Mouse (Mus musculus) thymus, adult 2 months (tissue): ENCODE results near the gene Ch25h. TPM values are rescaled to one million over a fixed set of nuclear protein-coding genes. Genes with fewer than 3 reads are reported as not detected.
A peak's percentile ranks its signal among the peaks of the same experiment; 100 is the strongest.

ENCODE experiments used
- DNase-seq: peaks from one replicate; pipeline ENCODE4 v3.0.0; 2021
- H3K27ac ChIP-seq: fragments of 200-500 bp; 2 replicates; pipeline ENCODE4 v1.5.1; 2012; ENCODE audit warnings: low read length, control low read depth; ENCODE audit not compliant: control insufficient read depth, insufficient read depth
- H3K27me3 ChIP-seq: fragments of 200-500 bp; 2 replicates; pipeline ENCODE4 v1.6.1; 2012; ENCODE audit warnings: mild to moderate bottlenecking, low read length, moderate library complexity, mixed read lengths; ENCODE audit not compliant: control insufficient read depth, insufficient read depth
- H3K36me3 ChIP-seq: fragments of 200-500 bp; 2 replicates; pipeline ENCODE4 v1.6.1; 2012; ENCODE audit warnings: mild to moderate bottlenecking, low read length, moderate library complexity; ENCODE audit not compliant: control insufficient read depth, insufficient read depth
- H3K4me1 ChIP-seq: fragments of 200-500 bp; replicated peaks from 2 replicates; pipeline ENCODE4 v1.6.1; 2012; ENCODE audit warnings: low read length; ENCODE audit not compliant: control insufficient read depth, insufficient read depth
- H3K4me3 ChIP-seq: fragments of 200-500 bp; 2 replicates; pipeline ENCODE4 v1.5.1; 2012; ENCODE audit warnings: mild to moderate bottlenecking, low read length, control low read depth, moderate library complexity; ENCODE audit not compliant: control insufficient read depth, insufficient read depth
- CTCF ChIP-seq: fragments of 200-500 bp; IDR thresholded peaks from 2 replicates; pipeline ENCODE4 v1.5.1; 2012; ENCODE audit warnings: mild to moderate bottlenecking, control low read depth, low read length, moderate library complexity, borderline replicate concordance; ENCODE audit not compliant: control insufficient read depth, poor library complexity, insufficient read depth; ENCODE audit errors: extremely low read depth
- POLR2A ChIP-seq: fragments of 200-500 bp; IDR thresholded peaks from 2 replicates; pipeline ENCODE4 v1.6.1; 2012; ENCODE audit warnings: mild to moderate bottlenecking, low read length, control low read depth, moderate library complexity; ENCODE audit not compliant: control insufficient read depth, poor library complexity, insufficient read depth; ENCODE audit errors: extremely low read depth
- WGBS: fragments of 180-500 bp; shearing (Covaris S2); methylation state at CpG from one replicate; pipeline ENCODE4 v1.1.7; 2018; 5-methylcytosine and 5-hydroxymethylcytosine counted together
- polyA plus RNA-seq: library from polyadenylated mRNA; depleted of rRNA; stranded (reverse); fragments of >200 nt; gene quantifications from 2 replicates; pipeline ENCODE4 v1.2.3, GENCODE M21; 2012; rRNA removed

The Ch25h gene
- 9.4 and 13.6 TPM in 2 replicates for polyA plus RNA-seq

- H3K4me3 ChIP-seq: peak within 1 kb of the TSS; percentile 52
- H3K36me3 ChIP-seq: no peaks in the 10 kb centered on the region
- H3K4me1 ChIP-seq: peaks cover 16% of the 10 kb centered on the region
- H3K27ac ChIP-seq: no peak within 1 kb of the TSS
- 5% methylated on average over 35 of the region's 35 CpGs for WGBS
- no peak for TF ChIP-seq POLR2A
- peak; percentile 70 for DNase-seq
- H3K27me3 ChIP-seq: peaks cover 9% of the 10 kb centered on the region; the same call in 1 of the 2 replicates
These were observed at the start of gene Ch25h for GRCm38 (mm10) chr19:34474991-34475971. Gene Ch25h (minus strand): TSS chr19:34475164.

GRCm38 (mm10) chr19:34524646-34525045 is 49.7 kb upstream of the Ch25h start:
- no peak for DNase-seq
- Histone ChIP-seq H3K27me3 (no peaks in the 10 kb centered on the region), H3K27ac (peak overlapping the region; percentile 34; the same call in 1 of the 2 replicates), H3K4me3 (peak overlapping the region; percentile 6; the same call in 1 of the 2 replicates), H3K4me1 (peaks cover 15% of the 10 kb centered on the region), H3K36me3 (peaks cover 41% of the 10 kb centered on the region)
- 90% methylated on average over 9 of the region's 9 CpGs for WGBS
- no peak for TF ChIP-seq POLR2A
- no peak for TF ChIP-seq CTCF

- Histone ChIP-seq H3K4me3 (no peak overlapping the region), H3K27ac (no peak overlapping the region), H3K36me3 (peaks cover 54% of the 10 kb centered on the region), H3K27me3 (no peaks in the 10 kb centered on the region), H3K4me1 (peaks cover 20% of the 10 kb centered on the region)
- 98% methylated on average over 12 of the region's 12 CpGs for WGBS
- TF ChIP-seq CTCF (no peak), POLR2A (no peak)
- DNase-seq: no peak
These were observed 48.3 kb upstream of the Ch25h start for GRCm38 (mm10) chr19:34523106-34523725.

DNA sequence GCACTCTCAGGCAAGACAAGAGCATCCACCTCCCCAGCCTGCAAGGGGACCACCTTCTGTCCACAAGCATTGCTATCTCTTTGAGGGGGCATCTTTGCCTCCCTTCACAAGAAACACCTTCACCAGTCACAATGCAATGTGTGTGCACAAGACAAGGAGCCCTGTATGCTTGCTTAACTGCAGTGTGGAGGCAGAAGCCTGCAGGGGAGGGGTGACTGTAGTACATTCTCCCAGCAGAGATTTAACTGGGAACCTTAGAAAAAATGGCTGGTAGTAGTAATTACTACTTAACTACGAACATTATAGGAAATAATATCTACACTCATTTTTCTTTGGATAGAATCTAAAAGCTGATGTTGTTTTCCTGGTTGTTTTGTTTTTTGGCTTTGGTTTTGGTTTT is 47.0 kb upstream of the Ch25h start:
- peaks cover 20% of the 10 kb centered on the region for H3K4me1 ChIP-seq
- WGBS: 76% methylated on average over 1 of the region's 1 CpGs
- TF ChIP-seq POLR2A (no peak), CTCF (no peak)
- H3K36me3 ChIP-seq: peaks cover 64% of the 10 kb centered on the region
- H3K4me3 ChIP-seq: no peak overlapping the region
- DNase-seq: no peak
- no peak overlapping the region; the same call in 1 of the 2 replicates for H3K27ac ChIP-seq
- H3K27me3 ChIP-seq: no peaks in the 10 kb centered on the region

GRCm38 (mm10) chr19:34521361-34521760 is 46.4 kb upstream of the Ch25h start:
- Histone ChIP-seq H3K36me3 (peaks cover 69% of the 10 kb centered on the region), H3K4me3 (no peak overlapping the region), H3K27ac (peak overlapping the region; percentile 33; the same call in 1 of the 2 replicates), H3K4me1 (peaks cover 20% of the 10 kb centered on the region), H3K27me3 (no peaks in the 10 kb centered on the region)
- WGBS: 68% methylated on average over 2 of the region's 2 CpGs
- no peak for DNase-seq
- TF ChIP-seq CTCF (no peak), POLR2A (no peak)

- DNase-seq: no peak
- Histone ChIP-seq H3K27ac (no peak overlapping the region), H3K4me3 (no peak overlapping the region), H3K4me1 (peaks cover 30% of the 10 kb centered on the region), H3K27me3 (no peaks in the 10 kb centered on the region), H3K36me3 (peaks cover 72% of the 10 kb centered on the region)
- WGBS: 90% methylated on average over 4 of the region's 4 CpGs
- TF ChIP-seq POLR2A: no peak
- no peak for TF ChIP-seq CTCF
These were observed 45.1 kb upstream of the Ch25h start for GRCm38 (mm10) chr19:34520051-34520450.
